Mouse (Mus musculus): Measurements from ENCODE around the gene 5430427O19Rik. TPM values are rescaled to one million over a fixed set of nuclear protein-coding genes. Genes with fewer than 3 reads are reported as not detected.

The 5430427O19Rik gene
- polyA plus RNA-seq (2017; shearing (Covaris generic)): 1 to 10 TPM; 1.3 to 3.6 TPM

GRCm38 (mm10) chrX:85869914-85870483 lies at the start of gene 5430427O19Rik:
TSS of gene 5430427O19Rik (plus strand) at chrX:85870354.

Other genes starting within 250 kb of the 5430427O19Rik start
- 1 to 10 TPM; 2.8 to 4.0 TPM for gene Gk, start 93.5 kb upstream of the 5430427O19Rik start, polyA plus RNA-seq (2017; shearing (Covaris generic))
- under 1 TPM in 1 of 2 experiments, not detected in 1; 0.37 TPM for gene Samt3, start 173.8 kb downstream of the 5430427O19Rik start, polyA plus RNA-seq (2017; shearing (Covaris generic))

All from inflammation-experienced regulatory T-cells (primary cell).